Mouse (Mus musculus) stomach, postnatal 0 days (tissue): ENCODE data around the gene Bcl2l14. TPM values are rescaled to one million over a fixed set of nuclear protein-coding genes. Genes with fewer than 3 reads are reported as not detected.
A peak's percentile ranks its signal among the peaks of the same experiment; 100 is the strongest.

ENCODE experiments used
- ATAC-seq: fragments of 200-750 bp; cut with Nextera tagmentation; 2 replicates; pipeline ENCODE4 v1.8.0; 2017; ENCODE audit not compliant: low FRiP score, low TSS enrichment
- DNase-seq: peaks from one replicate; pipeline ENCODE4 v3.0.0-alpha.2; 2016; ENCODE audit warnings: low spot score
- H3K27ac ChIP-seq: fragments of 300-500 bp; sonication (generic); replicated peaks from 2 replicates; pipeline ENCODE4 v1.5.1; 2014; ENCODE audit warnings: mild to moderate bottlenecking, control low read depth
- H3K27me3 ChIP-seq: fragments of 300-500 bp; sonication (generic); 2 replicates; pipeline ENCODE4 v1.6.1; 2014; ENCODE audit warnings: low read length; ENCODE audit not compliant: control insufficient read depth, insufficient read depth
- H3K36me3 ChIP-seq: fragments of 300-500 bp; sonication (generic); 2 replicates; pipeline ENCODE4 v1.6.1; 2014; ENCODE audit warnings: low read length, mixed read lengths; ENCODE audit not compliant: control insufficient read depth, insufficient read depth
- H3K4me1 ChIP-seq: fragments of 300-500 bp; sonication (generic); replicated peaks from 2 replicates; pipeline ENCODE4 v1.6.1; 2014; ENCODE audit warnings: antibody characterized with exemption; ENCODE audit not compliant: control insufficient read depth, insufficient read depth
- H3K4me2 ChIP-seq: fragments of 300-500 bp; sonication (generic); replicated peaks from 2 replicates; pipeline ENCODE4 v1.6.1; 2014; ENCODE audit warnings: low read depth, mild to moderate bottlenecking, control low read depth, moderate library complexity
- H3K4me3 ChIP-seq: fragments of 300-500 bp; sonication (generic); 2 replicates; pipeline ENCODE4 v1.5.1; 2014; ENCODE audit warnings: low read depth, low read length, control low read depth
- H3K9ac ChIP-seq: fragments of 300-500 bp; sonication (generic); 2 replicates; pipeline ENCODE4 v1.6.1; 2014; ENCODE audit warnings: mild to moderate bottlenecking, low read length, control low read depth, mixed read lengths
- H3K9me3 ChIP-seq: fragments of 300-500 bp; sonication (generic); 2 replicates; pipeline ENCODE4 v1.6.1; 2016; ENCODE audit warnings: low read length; ENCODE audit not compliant: control insufficient read depth
- CTCF ChIP-seq: IDR thresholded peaks from 2 replicates; pipeline ENCODE4 v1.5.1; 2016; ENCODE audit warnings: antibody characterized with exemption, low read depth, mild to moderate bottlenecking, moderate library complexity
- EP300 ChIP-seq: optimal IDR thresholded peaks from 2 replicates; pipeline ENCODE3; 2016; ENCODE audit warnings: antibody characterized with exemption
- WGBS: fragments of 180-500 bp; shearing (Covaris S2); extraction: QIAGEN DNeasy Blood & Tissue Kit; methylation state at CpG from one replicate; pipeline ENCODE4 v1.1.7; 2014; 5-methylcytosine and 5-hydroxymethylcytosine counted together
- polyA plus RNA-seq: library from polyadenylated mRNA; unstranded; fragments of >200 nt; fragmentation: Nextera tagmentation; extraction: Ambion mirVana; gene quantifications from 2 replicates; pipeline ENCODE4 v1.2.1, GENCODE M21; 2015

Gene Bcl2l14
- polyA plus RNA-seq, 1 experiment from 2014 or later, result 27.4 TPM

DNA sequence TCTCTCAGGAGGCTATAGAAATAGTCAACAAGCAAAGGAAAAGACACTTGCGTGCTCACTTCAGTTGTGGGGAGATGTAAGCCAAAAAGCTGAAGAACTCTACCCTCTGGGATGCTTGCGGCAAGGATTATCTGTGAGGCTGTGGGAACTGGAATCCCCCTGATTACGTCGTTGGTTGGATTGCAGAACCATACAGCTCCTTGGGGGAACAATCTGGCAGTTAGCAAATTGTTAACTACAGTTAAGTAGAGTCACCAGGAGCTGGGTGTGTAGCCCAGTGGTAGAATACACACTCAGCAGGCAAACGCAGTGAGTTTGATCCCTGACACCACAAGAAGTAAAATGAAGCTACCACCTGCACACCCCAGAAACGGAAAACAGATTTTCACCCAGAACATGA lies 37.9 kb downstream of the Bcl2l14 start:
- Histone ChIP-seq H3K4me1 (no peaks in the 10 kb centered on the region), H3K4me2 (no peak overlapping the region), H3K36me3 (no peaks in the 10 kb centered on the region), H3K9ac (no peak overlapping the region), H3K4me3 (no peak overlapping the region), H3K27me3 (no peaks in the 10 kb centered on the region), H3K27ac (no peak overlapping the region), H3K9me3 (no peaks in the 10 kb centered on the region)
- no peak for DNase-seq
- WGBS, result 78% methylated on average over 6 of the region's 6 CpGs
- no peak for ATAC-seq
- TF ChIP-seq EP300 (no peak), CTCF (no peak)

DNA sequence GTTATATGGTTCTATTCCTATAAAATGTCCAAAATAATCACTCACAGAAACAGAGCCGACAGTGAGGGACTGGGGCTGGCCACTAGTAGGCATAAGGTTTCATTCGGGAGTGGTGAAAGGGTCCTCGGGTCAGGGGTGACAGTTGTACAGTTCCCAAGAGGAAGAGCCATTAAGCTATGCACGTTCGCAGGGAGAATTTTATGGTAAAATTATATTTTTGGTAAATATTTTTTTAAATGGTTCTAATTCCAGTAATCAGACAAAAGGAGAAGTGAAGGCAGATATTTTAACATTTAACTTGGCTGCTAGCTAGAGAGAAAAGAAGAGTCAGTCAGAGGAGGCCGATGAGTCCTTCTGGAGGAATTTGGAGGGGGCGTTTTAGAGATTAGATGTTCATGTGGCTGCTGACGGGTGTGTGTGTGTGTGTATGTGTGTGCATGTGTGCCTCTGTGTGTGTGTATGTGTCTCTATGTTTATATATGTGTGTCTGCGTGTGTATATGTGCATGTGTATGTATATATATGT lies 38.8 kb downstream of the Bcl2l14 start:
- no peaks in the 10 kb centered on the region for H3K9me3 ChIP-seq
- no peak for TF ChIP-seq CTCF
- TF ChIP-seq EP300, result no peak
- no peaks in the 10 kb centered on the region for H3K4me1 ChIP-seq
- H3K36me3 ChIP-seq, result no peaks in the 10 kb centered on the region
- no peak overlapping the region for H3K4me3 ChIP-seq
- H3K4me2 ChIP-seq, result no peak overlapping the region
- H3K27ac ChIP-seq, result no peak overlapping the region
- WGBS, result 61% methylated on average over 9 of the region's 9 CpGs
- no peak overlapping the region for H3K9ac ChIP-seq
- DNase-seq (no peak), ATAC-seq (no peak)
- H3K27me3 ChIP-seq, result no peaks in the 10 kb centered on the region

DNA sequence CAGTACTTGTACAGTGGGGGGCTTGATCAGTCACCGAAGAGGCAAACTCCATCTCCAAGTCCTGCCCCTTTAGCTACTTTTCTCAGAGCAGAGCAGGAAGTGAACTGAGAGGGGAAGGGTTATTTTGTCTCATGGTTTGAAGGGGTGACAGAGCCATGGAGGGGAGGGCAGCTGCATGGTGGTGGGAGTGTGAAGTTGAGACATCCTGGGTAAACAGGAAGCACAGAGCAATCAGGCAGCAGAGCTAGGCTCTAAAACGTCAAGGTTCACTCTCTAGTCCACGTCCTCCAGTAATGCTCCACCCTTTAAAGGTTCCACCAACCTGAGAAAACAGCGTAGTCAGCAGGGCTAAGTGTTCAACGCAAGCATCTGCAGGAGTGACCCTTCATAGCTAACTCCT lies 40.8 kb downstream of the Bcl2l14 start:
- WGBS, result 69% methylated on average over 5 of the region's 5 CpGs
- ATAC-seq (no peak), DNase-seq (no peak)
- Histone ChIP-seq H3K4me3 (no peak overlapping the region), H3K4me2 (no peak overlapping the region), H3K9me3 (no peaks in the 10 kb centered on the region), H3K9ac (no peak overlapping the region), H3K4me1 (no peaks in the 10 kb centered on the region), H3K27me3 (no peaks in the 10 kb centered on the region), H3K36me3 (no peaks in the 10 kb centered on the region), H3K27ac (no peak overlapping the region)
- TF ChIP-seq EP300, result no peak
- no peak for TF ChIP-seq CTCF

DNA sequence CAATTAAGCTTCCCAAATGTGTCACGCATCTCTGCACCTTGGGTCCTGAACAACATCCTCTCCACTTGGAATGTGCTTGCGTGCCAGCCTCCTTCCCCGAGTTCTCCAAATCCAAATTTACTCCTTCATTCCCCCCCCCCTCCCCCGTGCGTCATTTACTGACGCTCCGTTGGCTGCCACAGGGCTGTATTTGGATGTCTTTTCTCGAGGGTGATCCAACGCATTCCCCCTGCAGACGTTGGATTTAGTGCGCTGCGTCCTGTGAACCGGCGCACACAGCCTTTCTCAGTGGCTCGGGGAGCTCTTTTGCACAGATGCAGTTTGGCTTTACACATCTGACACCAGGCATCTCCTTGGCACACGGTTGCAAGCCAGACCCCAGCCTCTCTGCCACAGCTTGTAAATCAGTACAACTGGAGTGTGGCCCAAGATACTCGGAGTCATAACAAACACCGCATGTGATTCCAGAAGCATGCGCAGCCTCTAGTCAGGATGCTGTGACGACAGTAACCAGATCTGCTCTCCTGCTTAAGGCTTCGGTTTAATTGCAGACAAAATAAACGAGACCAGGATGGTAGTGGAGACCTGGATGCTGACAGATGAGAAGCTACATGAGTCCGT lies 43.4 kb downstream of the Bcl2l14 start:
- Histone ChIP-seq H3K27me3 (no peaks in the 10 kb centered on the region), H3K4me2 (peak overlapping the region; percentile 44), H3K27ac (peak overlapping the region; percentile 78), H3K9me3 (no peaks in the 10 kb centered on the region), H3K4me1 (no peaks in the 10 kb centered on the region; the same call in 1 of the 2 replicates), H3K36me3 (no peaks in the 10 kb centered on the region), H3K4me3 (peak overlapping the region; percentile 20; the same call in 1 of the 2 replicates), H3K9ac (peak overlapping the region; percentile 31; the same call in 1 of the 2 replicates)
- no peak for TF ChIP-seq CTCF
- 20% methylated on average over 23 of the region's 23 CpGs for WGBS
- ATAC-seq (peak; percentile 41; the same call in 1 of the 2 replicates), DNase-seq (peak; percentile 37)

DNA sequence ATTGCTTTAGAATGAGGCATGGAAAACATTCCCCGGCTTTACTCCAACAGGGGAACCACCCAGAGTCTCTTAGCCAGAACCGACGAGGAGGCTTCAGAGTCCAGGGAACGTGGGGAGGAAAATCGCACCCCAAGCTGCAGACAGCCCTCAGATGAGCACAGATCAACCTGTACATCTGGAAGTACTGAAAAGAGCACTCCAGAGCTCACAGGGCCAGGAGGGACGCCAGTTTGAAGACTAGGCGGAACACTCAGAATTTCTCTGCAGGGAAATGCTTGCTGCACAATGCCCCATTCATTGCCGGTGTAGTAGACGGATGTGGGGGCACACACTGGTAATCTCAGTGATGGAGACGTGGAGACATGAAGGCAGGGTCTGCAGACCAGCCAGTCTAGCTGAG lies 43.9 kb downstream of the Bcl2l14 start:
- TF ChIP-seq CTCF, result no peak
- TF ChIP-seq EP300, result no peak
- H3K27ac ChIP-seq, result peak overlapping the region; percentile 78

DNA sequence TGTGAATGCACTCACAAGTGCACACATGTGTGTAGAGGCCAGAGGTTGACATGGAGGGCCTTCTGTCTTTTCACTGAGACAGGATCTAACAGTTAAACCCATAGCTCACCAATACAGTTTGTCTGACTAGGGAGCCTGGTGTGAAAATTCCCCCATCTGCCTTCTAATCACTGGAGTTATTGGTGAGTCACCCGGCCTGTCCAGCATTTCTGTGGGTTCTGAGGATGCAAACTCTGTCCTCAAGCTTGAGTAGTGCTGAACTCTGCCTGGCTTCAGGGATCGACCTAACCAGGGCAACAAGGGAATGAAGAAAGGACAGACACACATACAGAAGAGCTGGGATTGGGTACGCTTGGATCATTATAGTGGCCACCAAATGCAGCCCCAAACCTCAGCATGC lies 45.6 kb downstream of the Bcl2l14 start:
- H3K36me3 ChIP-seq, result 0 out of 2 replicates have a peak, but pooled peaks cover 2% of the 10 kb centered on the region
- WGBS, result 87% methylated on average over 3 of the region's 3 CpGs
- DNase-seq (no peak), ATAC-seq (no peak)
- H3K4me2 ChIP-seq, result no peak overlapping the region
- no peak overlapping the region for H3K4me3 ChIP-seq
- TF ChIP-seq EP300 (no peak), CTCF (no peak)
- H3K9me3 ChIP-seq, result no peaks in the 10 kb centered on the region
- H3K9ac ChIP-seq, result no peak overlapping the region
- no peak overlapping the region for H3K27ac ChIP-seq
- no peaks in the 10 kb centered on the region for H3K27me3 ChIP-seq
- H3K4me1 ChIP-seq, result no peaks in the 10 kb centered on the region; the same call in 1 of the 2 replicates

More for the DNA sequence above, 43.9 kb downstream of the Bcl2l14 start:
- Histone ChIP-seq H3K27me3 (no peaks in the 10 kb centered on the region), H3K4me3 (peak overlapping the region; percentile 20; the same call in 1 of the 2 replicates), H3K9ac (peak overlapping the region; percentile 31; the same call in 1 of the 2 replicates), H3K4me1 (no peaks in the 10 kb centered on the region; the same call in 1 of the 2 replicates), H3K4me2 (peak overlapping the region; percentile 44), H3K9me3 (no peaks in the 10 kb centered on the region), H3K36me3 (no peaks in the 10 kb centered on the region)
- 33% methylated on average over 10 of the region's 10 CpGs for WGBS
- ATAC-seq (no peak), DNase-seq (no peak)
